Mouse (Mus musculus) CH12.LX (cell line): ENCODE measurements around the gene Per3.

Source experiments
- E2F4 ChIP-seq: IDR thresholded peaks from 2 replicates; pipeline ENCODE4 v1.6.1; 2011; ENCODE audit warnings: low read depth, low read length, improper control_type of control experiment; ENCODE audit not compliant: insufficient replicate concordance
- EP300 ChIP-seq: IDR thresholded peaks from 2 replicates; pipeline ENCODE4 v1.6.1; 2011; ENCODE audit warnings: low read length, improper control_type of control experiment
- MXI1 ChIP-seq: IDR thresholded peaks from 2 replicates; pipeline ENCODE4 v1.6.1; 2011; ENCODE audit warnings: mild to moderate bottlenecking, low read depth, low read length, improper control_type of control experiment
- POLR2A ChIP-seq: IDR thresholded peaks from 2 replicates; pipeline ENCODE4 v1.6.1; 2011; ENCODE audit warnings: low read depth, mild to moderate bottlenecking, improper control_type of control experiment, low read length
- POLR2AphosphoS2 ChIP-seq: IDR thresholded peaks from 2 replicates; pipeline ENCODE4 v1.6.1; 2011; ENCODE audit warnings: low read depth, low read length, improper control_type of control experiment
- RAD21 ChIP-seq: IDR thresholded peaks from 2 replicates; pipeline ENCODE4 v1.6.1; 2011; ENCODE audit warnings: low read depth, mild to moderate bottlenecking, low read length, improper control_type of control experiment, moderate library complexity
- RCOR1 ChIP-seq: conservative IDR thresholded peaks from 2 replicates; pipeline ENCODE4 v1.6.1; 2012; ENCODE audit warnings: low read depth, mild to moderate bottlenecking, inconsistent platforms, low read length, improper control_type of control experiment
- TCF12 ChIP-seq: IDR thresholded peaks from 2 replicates; pipeline ENCODE4 v1.6.1; 2014; ENCODE audit warnings: low read depth, mild to moderate bottlenecking, inconsistent platforms, low read length, improper control_type of control experiment
- UBTF ChIP-seq: IDR thresholded peaks from 2 replicates; pipeline ENCODE4 v1.6.1; 2012; ENCODE audit warnings: low read depth, mild to moderate bottlenecking, inconsistent platforms, low read length, improper control_type of control experiment, moderate library complexity

- TF ChIP-seq E2F4 (no peak), MXI1 (no peak), POLR2AphosphoS2 (no peak), RAD21 (no peak), POLR2A (no peak), EP300 (no peak), TCF12 (no peak), RCOR1 (no peak), UBTF (no peak)
Observed at GRCm38 (mm10) chr4:150956369-150957105, 87.9 kb downstream of the Per3 start.
